Mouse (Mus musculus) layer of hippocampus, adult 2 months (tissue): ENCODE measurements around the gene Pgm2l1. TPM values are rescaled to one million over a fixed set of nuclear protein-coding genes. Genes with fewer than 3 reads are reported as not detected.

ENCODE experiments used
- DNase-seq, 2 experiments: peaks; one replicate each; pipeline ENCODE4 v3.0.0; 2022; ENCODE audit warnings: low spot score in 2 of 2
- H3K27ac ChIP-seq: fragments of 200-600 bp; 2 replicates; pipeline ENCODE4 v1.8.1; 2022
- H3K4me3 ChIP-seq: fragments of 200-600 bp; 2 replicates; pipeline ENCODE4 v1.8.1; 2022; ENCODE audit warnings: mild to moderate bottlenecking
- CTCF ChIP-seq: fragments of 200-600 bp; conservative IDR thresholded peaks from 2 replicates; pipeline ENCODE4 v1.8.1; 2022; ENCODE audit warnings: antibody characterized with exemption, mild to moderate bottlenecking, moderate library complexity
- total RNA-seq, 2 experiments: library from RNA; stranded (reverse); gene quantifications; 2 replicates each; pipeline ENCODE4 v1.2.3; 2021

Pgm2l1 gene
- total RNA-seq, 2 experiments from 2014 or later = 282 to 286 TPM

GRCm38 (mm10) chr7:100287748-100288578 lies 60.8 kb downstream of the Pgm2l1 start:
- no peak overlapping the region for H3K4me3 ChIP-seq
- no peak overlapping the region for H3K27ac ChIP-seq
- TF ChIP-seq CTCF = no peak
- no peak for DNase-seq

- no peak for TF ChIP-seq CTCF
- Histone ChIP-seq H3K4me3 (no peak overlapping the region), H3K27ac (no peak overlapping the region)
- DNase-seq = no peak
Measured at GRCm38 (mm10) chr7:100288622-100289021, 61.4 kb downstream of the Pgm2l1 start.

GRCm38 (mm10) chr7:100293546-100293945 lies 66.4 kb downstream of the Pgm2l1 start:
- no peak for TF ChIP-seq CTCF
- Histone ChIP-seq H3K4me3 (no peak overlapping the region), H3K27ac (no peak overlapping the region)
- DNase-seq = no peak

- Histone ChIP-seq H3K27ac (peak overlapping the region; percentile 28; the same call in 1 of the 2 replicates), H3K4me3 (no peak overlapping the region)
- DNase-seq = peak in 1 of 2 experiments; percentile 72
- peak; percentile 46 for TF ChIP-seq CTCF
Measured at GRCm38 (mm10) chr7:100295745-100296144, 68.6 kb downstream of the Pgm2l1 start.

GRCm38 (mm10) chr7:100296699-100297098 lies 69.5 kb downstream of the Pgm2l1 start:
- no peak for DNase-seq
- peak; percentile 44 for TF ChIP-seq CTCF
- H3K27ac ChIP-seq = peak overlapping the region; percentile 1; the same call in 1 of the 2 replicates
- no peak overlapping the region for H3K4me3 ChIP-seq

GRCm38 (mm10) chr7:100298861-100299510 lies 71.8 kb downstream of the Pgm2l1 start:
- no peak for DNase-seq
- H3K27ac ChIP-seq = no peak overlapping the region
- no peak for TF ChIP-seq CTCF
- no peak overlapping the region for H3K4me3 ChIP-seq

DNA sequence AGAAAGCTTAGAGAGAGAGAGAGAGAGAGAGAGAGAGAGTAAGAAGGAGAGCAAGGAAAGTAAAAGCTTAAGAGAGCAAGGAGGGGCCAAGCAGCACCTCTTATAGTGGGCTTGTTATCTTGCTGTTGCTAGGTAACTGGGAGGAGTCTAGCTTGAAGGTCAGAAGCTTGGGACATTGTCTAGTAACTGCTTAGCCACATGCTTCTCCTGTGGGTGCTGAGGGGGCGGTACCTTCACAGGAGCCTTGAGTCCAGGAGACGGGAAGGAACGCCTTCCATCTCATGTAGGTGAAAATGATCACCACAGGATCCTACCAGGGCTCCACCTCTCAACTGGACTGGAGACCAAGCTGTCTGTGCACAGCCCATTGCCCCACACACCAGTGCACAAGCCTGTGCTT lies 74.2 kb downstream of the Pgm2l1 start:
- peak overlapping the region; percentile 74; the same call in 1 of the 2 replicates for H3K27ac ChIP-seq
- DNase-seq = no peak
- no peak for TF ChIP-seq CTCF

GRCm38 (mm10) chr7:100302316-100302715 lies 75.1 kb downstream of the Pgm2l1 start:
- peak overlapping the region; percentile 74 for H3K27ac ChIP-seq
- DNase-seq = peak; percentile 55 to 86
- no peak for TF ChIP-seq CTCF
- H3K4me3 ChIP-seq = no peak overlapping the region

More for the DNA sequence above, 74.2 kb downstream of the Pgm2l1 start:
- no peak overlapping the region for H3K4me3 ChIP-seq

GRCm38 (mm10) chr7:100305894-100306293 lies 78.7 kb downstream of the Pgm2l1 start:
- H3K27ac ChIP-seq = no peak overlapping the region

DNA sequence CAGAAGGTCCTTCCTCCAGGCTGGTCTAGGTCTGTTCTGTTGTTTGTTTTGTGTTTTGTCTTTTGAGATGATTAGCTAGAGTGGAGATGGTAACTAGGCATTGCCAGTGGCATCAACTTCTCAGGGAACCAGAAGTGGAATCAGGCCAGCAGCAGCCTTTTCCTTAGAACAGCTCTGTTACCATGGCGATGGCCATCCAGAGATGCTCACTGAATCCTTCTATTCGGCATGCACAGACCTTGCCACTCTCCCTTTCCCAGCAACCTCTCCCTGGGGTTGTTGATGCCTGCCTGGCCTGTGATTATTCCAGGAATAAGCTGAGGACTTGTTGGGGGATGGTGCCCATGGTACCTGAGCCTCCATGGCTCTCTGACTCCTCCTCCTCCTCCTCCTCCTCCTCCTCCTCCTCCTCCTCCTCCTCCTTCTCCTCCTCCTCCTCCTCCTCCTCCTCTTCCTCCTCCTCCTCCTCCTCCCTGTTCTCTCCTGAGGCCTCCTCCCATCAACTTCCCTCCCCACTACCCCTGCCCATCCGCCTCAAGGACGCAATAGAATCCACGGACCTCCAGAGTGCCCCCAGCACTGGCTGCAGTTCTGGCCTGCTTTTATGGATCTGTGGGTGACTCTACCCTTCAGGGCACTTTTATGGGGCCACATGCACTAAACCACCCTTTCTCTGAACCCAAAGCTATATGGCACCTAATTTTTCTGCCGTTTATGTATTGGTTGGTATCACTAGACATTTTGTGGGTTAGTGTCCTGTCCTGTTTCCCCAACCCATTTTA lies 80.9 kb downstream of the Pgm2l1 start:
- no peak overlapping the region for H3K4me3 ChIP-seq
- TF ChIP-seq CTCF = no peak
- H3K27ac ChIP-seq = peak overlapping the region; percentile 37
- DNase-seq = peak; percentile 51 to 57

More at GRCm38 (mm10) chr7:100305894-100306293, 78.7 kb downstream of the Pgm2l1 start:
- no peak overlapping the region for H3K4me3 ChIP-seq
- DNase-seq = no peak
- TF ChIP-seq CTCF = no peak

DNA sequence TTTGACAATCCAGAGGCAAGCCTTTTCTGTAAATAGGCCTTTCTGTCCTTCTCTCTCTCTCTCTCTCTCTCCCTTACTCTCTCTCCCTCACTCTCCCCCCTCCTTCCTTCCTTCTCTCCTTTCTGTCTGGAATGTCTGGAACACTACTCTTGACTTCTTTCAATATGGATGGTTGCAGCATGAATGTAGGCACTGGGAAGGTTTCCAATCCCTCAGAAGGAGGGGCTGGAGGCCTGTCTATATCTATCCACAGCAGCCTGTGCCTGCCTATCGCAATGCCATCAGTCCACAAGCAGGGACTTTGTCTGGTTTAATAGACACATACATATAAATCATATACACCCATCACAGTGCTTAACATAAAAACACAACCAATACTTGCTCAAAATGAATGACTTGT lies 82.0 kb downstream of the Pgm2l1 start:
- H3K27ac ChIP-seq = peak overlapping the region; percentile 32; the same call in 1 of the 2 replicates
- TF ChIP-seq CTCF = no peak
- H3K4me3 ChIP-seq = no peak overlapping the region
- no peak for DNase-seq

DNA sequence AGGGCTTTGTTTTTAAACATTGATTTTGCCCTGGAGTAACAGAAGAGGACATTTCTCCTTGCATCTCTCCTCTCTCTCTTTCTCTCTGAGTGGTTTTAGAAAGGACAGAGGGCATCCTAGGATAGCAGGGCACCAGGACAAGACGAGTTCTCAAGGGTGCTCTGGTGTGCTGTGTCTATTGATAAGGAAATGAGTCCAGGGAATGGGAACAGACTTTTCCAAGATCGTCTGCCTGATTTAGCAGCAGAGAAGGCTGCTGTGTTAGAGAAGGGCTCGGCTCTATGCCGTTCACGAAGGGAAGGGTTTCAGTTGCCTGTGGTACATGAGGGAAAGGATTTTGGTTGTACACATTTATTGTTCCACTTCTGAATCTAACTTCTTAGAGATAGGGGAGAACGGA lies 82.5 kb downstream of the Pgm2l1 start:
- no peak for TF ChIP-seq CTCF
- Histone ChIP-seq H3K4me3 (no peak overlapping the region), H3K27ac (peak overlapping the region; percentile 32; the same call in 1 of the 2 replicates)
- DNase-seq = no peak

- H3K27ac ChIP-seq = no peak overlapping the region
Measured at GRCm38 (mm10) chr7:100310290-100310689, 83.1 kb downstream of the Pgm2l1 start.

More at GRCm38 (mm10) chr7:100310290-100310689, 83.1 kb downstream of the Pgm2l1 start:
- H3K4me3 ChIP-seq = no peak overlapping the region
- no peak for TF ChIP-seq CTCF
- DNase-seq = no peak
